Comparison of ENCODE assay signal across 8 mouse cellular contexts in genomic region chr16:59639102-59639691, GRCm38 (mm10). TPM values are rescaled to one million over a fixed set of nuclear protein-coding genes. Genes with fewer than 3 reads are reported as not detected.
A peak's percentile ranks its signal among the peaks of the same experiment; 100 is the strongest.
DNase-seq lines count a peak whose midpoint lies in the region; ATAC-seq lines count a peak whose summit lies in the region.

Gene Arl6, minus strand, starts transcription at chr16:59639391.

- no peaks in the 10 kb centered on the region for H3K36me3 ChIP-seq in heart, embryonic 12.5 days
- H3K36me3 ChIP-seq in kidney, embryonic 16.5 days (ENCODE audit: insufficient read depth, low read length), result no peaks in the 10 kb centered on the region

- peak within 1 kb of the TSS; percentile 75 for H3K9ac ChIP-seq in heart, embryonic 12.5 days
- H3K9ac ChIP-seq in kidney, embryonic 16.5 days (replicated peaks; ENCODE audit: low read length), result peak within 1 kb of the TSS; percentile 81

- peak; percentile 92 for DNase-seq in CD4-positive helper T cell, adult 2 months (ENCODE audit: low read depth, low spot score)
- DNase-seq in c-Kit-negative CD71-positive TER-119-positive erythroid progenitor cells, embryonic 14.5 days (ENCODE audit: low read depth, low spot score), result peak; percentile 66
- DNase-seq in fat pad, adult 2 months (ENCODE audit: extremely low read depth, low read depth, low spot score), result peak; percentile 49
- peak; percentile 89 for DNase-seq in liver
- peak; percentile 62 to 87 for DNase-seq in monocyte, adult 2 months (ENCODE audit: low read depth in 1 of 2, low spot score in 2 of 2)
- peak; percentile 73 to 82 for DNase-seq in spleen, postnatal 14 days (ENCODE audit: low spot score in 2 of 2)

- no peaks in the 10 kb centered on the region for H3K4me1 ChIP-seq in heart, embryonic 12.5 days (replicated peaks)
- H3K4me1 ChIP-seq in kidney, embryonic 16.5 days (ENCODE audit: insufficient read depth, low read length), result peaks cover 9% of the 10 kb centered on the region; the same call in 1 of the 2 replicates

- no peaks in the 10 kb centered on the region for H3K9me3 ChIP-seq in heart, embryonic 12.5 days (replicated peaks)
- H3K9me3 ChIP-seq in kidney, embryonic 16.5 days (ENCODE audit: low read length), result no peaks in the 10 kb centered on the region

- H3K27ac ChIP-seq in heart, embryonic 12.5 days (ENCODE audit: poor library complexity, severe bottlenecking), result peak within 1 kb of the TSS; percentile 99
- H3K27ac ChIP-seq in kidney, embryonic 16.5 days (ENCODE audit: low read length), result peak within 1 kb of the TSS; percentile 100

- WGBS in heart, embryonic 12.5 days, result under 1% methylated on average over 46 of the region's 46 CpGs
- under 1% methylated on average over 46 of the region's 46 CpGs for WGBS in kidney, embryonic 16.5 days

- H3K27me3 ChIP-seq in heart, embryonic 12.5 days (replicated peaks), result peaks cover 4% of the 10 kb centered on the region; the same call in 1 of the 2 replicates
- H3K27me3 ChIP-seq in kidney, embryonic 16.5 days (ENCODE audit: insufficient read depth, low read length), result no peaks in the 10 kb centered on the region

- H3K4me3 ChIP-seq in heart, embryonic 12.5 days, result peak within 1 kb of the TSS; percentile 93
- H3K4me3 ChIP-seq in kidney, embryonic 16.5 days (ENCODE audit: low read length), result peak within 1 kb of the TSS; percentile 72

- peak; percentile 96 for ATAC-seq in heart, embryonic 12.5 days (ENCODE audit: insufficient number of reproducible peaks, low FRiP score)
- peak; percentile 98 for ATAC-seq in kidney, embryonic 16.5 days (ENCODE audit: low FRiP score, low TSS enrichment)

- peak within 1 kb of the TSS; percentile 79 for H3K4me2 ChIP-seq in heart, embryonic 12.5 days
- H3K4me2 ChIP-seq in kidney, embryonic 16.5 days (replicated peaks; ENCODE audit: low read depth, low read length), result peak within 1 kb of the TSS; percentile 66

RNA-seq across cellular contexts. Expression of gene Arl6, which starts in this region (rescaled TPM):
- polyA plus RNA-seq in heart, embryonic 12.5 days (2016; fragmentation: Nextera tagmentation; extraction: Ambion mirVana), result 20.7 and 22.6 TPM in 2 replicates
- polyA plus RNA-seq in kidney, embryonic 16.5 days (2015; fragmentation: Nextera tagmentation; extraction: Ambion mirVana), result 34.8 and 38.7 TPM in 2 replicates

Comparison
In these comparisons a context has a peak if more than half of its experiments do, and no peak if none do; other contexts are left out.
1. Peak in every context shown above with its lines: DNase-seq, ATAC-seq, H3K4me3 ChIP-seq and H3K27ac ChIP-seq.